ENCODE assay signal across 8 mouse cellular contexts in genomic region chr3:31093627-31094351, GRCm38 (mm10). TPM values are rescaled to one million over a fixed set of nuclear protein-coding genes. Genes with fewer than 3 reads are reported as not detected.
A peak's percentile ranks its signal among the peaks of the same experiment; 100 is the strongest.
DNase-seq lines count a peak whose midpoint lies in the region; ATAC-seq and TF ChIP-seq lines count a peak whose summit lies in the region.

No protein-coding gene starts in this region.

- peak; percentile 76 for DNase-seq in embryonic facial prominence, embryonic 11.5 days (ENCODE audit: low spot score)
- peak; percentile 78 for DNase-seq in heart, adult 8-10 months (ENCODE audit: low spot score)
- peak; percentile 73 for DNase-seq in kidney, adult 9 months
- peak; percentile 73 for DNase-seq in limb, embryonic 14.5 days (ENCODE audit: low spot score)
- DNase-seq in spleen, adult 2 months (ENCODE audit: low read depth in 1 of 2, low spot score in 2 of 2), result peak; percentile 70 to 81

- peaks cover 15% of the 10 kb centered on the region for H3K27me3 ChIP-seq in erythroblast, embryonic 14.5 days (ENCODE audit: control insufficient read depth)
- no peaks in the 10 kb centered on the region for H3K27me3 ChIP-seq in embryonic facial prominence, embryonic 11.5 days (ENCODE audit: control insufficient read depth, insufficient read depth, low read length)
- no peaks in the 10 kb centered on the region for H3K27me3 ChIP-seq in limb, embryonic 14.5 days (ENCODE audit: control insufficient read depth, insufficient read depth, low read length)
- H3K27me3 ChIP-seq in midbrain, embryonic 16.5 days (ENCODE audit: control insufficient read depth, insufficient read depth, low read depth, low read length), result no peaks in the 10 kb centered on the region
- H3K27me3 ChIP-seq in spleen, adult 2 months (ENCODE audit: control insufficient read depth, insufficient read depth, low read length), result no peaks in the 10 kb centered on the region

- no peak for ATAC-seq in erythroblast, adult 5-6 weeks (replicated peaks; ENCODE audit: low FRiP score, poor library complexity, severe bottlenecking)
- ATAC-seq in embryonic facial prominence, embryonic 11.5 days (replicated peaks; ENCODE audit: insufficient number of reproducible peaks, low FRiP score, low TSS enrichment, low read depth), result peak; percentile 49
- ATAC-seq in limb, embryonic 14.5 days (ENCODE audit: low FRiP score, low read depth), result peak; percentile 43
- ATAC-seq in midbrain, embryonic 16.5 days, result peak; percentile 43

- H3K36me3 ChIP-seq in erythroblast, embryonic 14.5 days (ENCODE audit: control insufficient read depth), result peaks cover 10% of the 10 kb centered on the region
- no peaks in the 10 kb centered on the region for H3K36me3 ChIP-seq in embryonic facial prominence, embryonic 11.5 days (replicated peaks; ENCODE audit: control insufficient read depth, insufficient read depth, low read depth, low read length)
- H3K36me3 ChIP-seq in limb, embryonic 14.5 days (ENCODE audit: control insufficient read depth, insufficient read depth, low read length), result peaks cover 3% of the 10 kb centered on the region; the same call in 1 of the 2 replicates
- H3K36me3 ChIP-seq in midbrain, embryonic 16.5 days (ENCODE audit: control insufficient read depth, insufficient read depth, low read length), result 0 out of 2 replicates have a peak, but pooled peaks cover 2% of the 10 kb centered on the region
- H3K36me3 ChIP-seq in spleen, adult 2 months (ENCODE audit: control insufficient read depth, insufficient read depth, low read length), result no peaks in the 10 kb centered on the region

- peaks cover 51% of the 10 kb centered on the region for H3K4me1 ChIP-seq in erythroblast, embryonic 14.5 days (ENCODE audit: control insufficient read depth)
- no peaks in the 10 kb centered on the region; the same call in 1 of the 2 replicates for H3K4me1 ChIP-seq in embryonic facial prominence, embryonic 11.5 days (ENCODE audit: control insufficient read depth, insufficient read depth, low read length)
- H3K4me1 ChIP-seq in limb, embryonic 14.5 days (ENCODE audit: control insufficient read depth, insufficient read depth, low read length), result peaks cover 23% of the 10 kb centered on the region
- peaks cover 31% of the 10 kb centered on the region for H3K4me1 ChIP-seq in midbrain, embryonic 16.5 days (ENCODE audit: control insufficient read depth, insufficient read depth, low read length)
- H3K4me1 ChIP-seq in spleen, adult 2 months (ENCODE audit: control insufficient read depth, insufficient read depth, insufficient read length), result peaks cover 21% of the 10 kb centered on the region

- TF ChIP-seq POLR2A in limb, embryonic 14.5 days (IDR thresholded peaks at IDR 0.05; ENCODE audit: borderline replicate concordance, extremely low read depth, insufficient read depth, insufficient read length), result no peak
- TF ChIP-seq POLR2A in spleen, adult 2 months (IDR thresholded peaks at IDR 0.05; ENCODE audit: low read depth, low read length), result peak; percentile 2; the same call in 1 of the 2 replicates

- WGBS in embryonic facial prominence, embryonic 11.5 days, result under 1% methylated on average over 49 of the region's 58 CpGs
- WGBS in limb, embryonic 14.5 days, result under 1% methylated on average over 32 of the region's 58 CpGs
- WGBS in midbrain, embryonic 16.5 days, result under 1% methylated on average over 43 of the region's 58 CpGs
- WGBS in spleen, adult 2 months, result 0% methylated on average over 56 of the region's 58 CpGs

- TF ChIP-seq CTCF in spleen, adult 2 months (IDR thresholded peaks at IDR 0.05; ENCODE audit: extremely low read depth, insufficient read depth, insufficient read length, insufficient replicate concordance), result no peak

- H3K4me3 ChIP-seq in erythroblast, embryonic 14.5 days (replicated peaks), result peak overlapping the region; percentile 81
- H3K4me3 ChIP-seq in embryonic facial prominence, embryonic 11.5 days (ENCODE audit: low read depth, low read length), result peak overlapping the region; percentile 97
- peak overlapping the region; percentile 93 for H3K4me3 ChIP-seq in limb, embryonic 14.5 days (replicated peaks; ENCODE audit: low read length)
- H3K4me3 ChIP-seq in midbrain, embryonic 16.5 days (ENCODE audit: low read depth, low read length), result peak overlapping the region; percentile 99
- H3K4me3 ChIP-seq in spleen, adult 2 months (ENCODE audit: extremely low read depth, insufficient read depth, insufficient read length), result peak overlapping the region; percentile 81

- H3K27ac ChIP-seq in embryonic facial prominence, embryonic 11.5 days (replicated peaks; ENCODE audit: low read depth, low read length), result peak overlapping the region; percentile 99
- peak overlapping the region; percentile 98 for H3K27ac ChIP-seq in limb, embryonic 14.5 days (replicated peaks; ENCODE audit: low read depth, low read length)
- H3K27ac ChIP-seq in midbrain, embryonic 16.5 days (ENCODE audit: low read length), result peak overlapping the region; percentile 99
- peak overlapping the region; percentile 100 for H3K27ac ChIP-seq in spleen, adult 2 months (ENCODE audit: insufficient read depth, low read length)

- no peaks in the 10 kb centered on the region for H3K9me3 ChIP-seq in erythroblast, embryonic 14.5 days (ENCODE audit: control insufficient read depth, low read length)
- no peaks in the 10 kb centered on the region for H3K9me3 ChIP-seq in embryonic facial prominence, embryonic 11.5 days (replicated peaks; ENCODE audit: control insufficient read depth, low read length)
- H3K9me3 ChIP-seq in limb, embryonic 14.5 days (ENCODE audit: control insufficient read depth, low read length), result no peaks in the 10 kb centered on the region
- no peaks in the 10 kb centered on the region for H3K9me3 ChIP-seq in midbrain, embryonic 16.5 days (replicated peaks; ENCODE audit: control insufficient read depth, low read length, poor library complexity, severe bottlenecking)

- peak overlapping the region; percentile 85 for H3K4me2 ChIP-seq in embryonic facial prominence, embryonic 11.5 days (ENCODE audit: low read depth, low read length)
- H3K4me2 ChIP-seq in limb, embryonic 14.5 days (replicated peaks; ENCODE audit: low read depth, low read length, severe bottlenecking), result peak overlapping the region; percentile 80
- peak overlapping the region; percentile 83 for H3K4me2 ChIP-seq in midbrain, embryonic 16.5 days (ENCODE audit: low read length)

- peak overlapping the region; percentile 83 for H3K9ac ChIP-seq in embryonic facial prominence, embryonic 11.5 days (replicated peaks; ENCODE audit: low read length)
- peak overlapping the region; percentile 90 for H3K9ac ChIP-seq in limb, embryonic 14.5 days (ENCODE audit: low read depth, low read length, severe bottlenecking)
- H3K9ac ChIP-seq in midbrain, embryonic 16.5 days (ENCODE audit: low read depth, low read length), result peak overlapping the region; percentile 96

RNA-seq across cellular contexts. Expression of gene Skil, which starts 1.1 kb away (rescaled TPM):
- 0.15 and 0.19 TPM in 2 replicates for polyA plus RNA-seq in erythroblast, embryonic 14.5 days (2012)
- total RNA-seq in erythroblast, adult 5-6 weeks (2015; ENCODE audit: low replicate concordance), result 2.3 and 3.5 TPM in 2 replicates
- 5.3 and 6.8 TPM in 2 replicates for total RNA-seq in erythroblast, adult 5-6 weeks (2017; ENCODE audit: low replicate concordance)
- 34.8 and 37.7 TPM in 2 replicates for polyA plus RNA-seq in embryonic facial prominence, embryonic 11.5 days (2014; fragmentation: Nextera tagmentation; extraction: Ambion mirVana)
- 10 to 100 TPM; 11.4 to 18.7 (median 14.9) TPM for total RNA-seq in heart, adult 8-10 months (2022)
- 13.7 and 14.9 TPM in 2 replicates for polyA plus RNA-seq in limb, embryonic 14.5 days (2012; rRNA removed)
- polyA plus RNA-seq in limb, embryonic 14.5 days (2014; fragmentation: Nextera tagmentation; extraction: Ambion mirVana), result 20.6 and 23.2 TPM in 2 replicates
- polyA plus RNA-seq in midbrain, embryonic 16.5 days (2015; fragmentation: Nextera tagmentation; extraction: Ambion mirVana), result 29.9 and 32.4 TPM in 2 replicates
- 4.7 and 5.5 TPM in 2 replicates for polyA plus RNA-seq in spleen, adult 2 months (2012; rRNA removed)

RNA-seq across cellular contexts. Expression of gene Cldn11, which starts 55.9 kb away (rescaled TPM):
- not detected in 2 replicates for polyA plus RNA-seq in erythroblast, embryonic 14.5 days (2012)
- not detected in 2 replicates for total RNA-seq in erythroblast, adult 5-6 weeks (2015; ENCODE audit: low replicate concordance)
- total RNA-seq in erythroblast, adult 5-6 weeks (2017; ENCODE audit: low replicate concordance), result not detected in 2 replicates
- polyA plus RNA-seq in embryonic facial prominence, embryonic 11.5 days (2014; fragmentation: Nextera tagmentation; extraction: Ambion mirVana), result 28.3 and 36.7 TPM in 2 replicates
- total RNA-seq in heart, adult 8-10 months (2022), result under 1 TPM; 0.37 to 0.47 (median 0.42) TPM
- polyA plus RNA-seq in limb, embryonic 14.5 days (2012; rRNA removed), result 9.2 and 14.0 TPM in 2 replicates
- polyA plus RNA-seq in limb, embryonic 14.5 days (2014; fragmentation: Nextera tagmentation; extraction: Ambion mirVana), result 10.7 and 13.8 TPM in 2 replicates
- 37.3 and 41.4 TPM in 2 replicates for polyA plus RNA-seq in midbrain, embryonic 16.5 days (2015; fragmentation: Nextera tagmentation; extraction: Ambion mirVana)
- polyA plus RNA-seq in spleen, adult 2 months (2012; rRNA removed), result 0.06 TPM in 1 of 2 replicates, not detected in the other
